Mouse (Mus musculus) heart, postnatal 0 days (tissue): ENCODE results near the gene Abcf3. TPM values are rescaled to one million over a fixed set of nuclear protein-coding genes. Genes with fewer than 3 reads are reported as not detected.

Experiments
- ATAC-seq: fragments of 200-750 bp; cut with Nextera tagmentation; 2 replicates; pipeline ENCODE4 v1.8.0; 2017; ENCODE audit warnings: low read depth, moderate number of reproducible peaks, moderate library complexity; ENCODE audit not compliant: insufficient read depth
- DNase-seq: peaks from one replicate; pipeline ENCODE4 v3.0.0-alpha.2; 2016; ENCODE audit warnings: low spot score
- H3K27ac ChIP-seq: fragments of 300-500 bp; sonication (generic); 2 replicates; pipeline ENCODE4 v1.5.1; 2014; ENCODE audit warnings: low read depth, mild to moderate bottlenecking
- H3K27me3 ChIP-seq: fragments of 300-500 bp; sonication (generic); 2 replicates; pipeline ENCODE4 v1.6.1; 2014; ENCODE audit warnings: low read length, mixed read lengths; ENCODE audit not compliant: control insufficient read depth, insufficient read depth
- H3K36me3 ChIP-seq: fragments of 300-500 bp; sonication (generic); replicated peaks from 2 replicates; pipeline ENCODE4 v1.6.1; 2014; ENCODE audit warnings: low read length, mixed read lengths; ENCODE audit not compliant: control insufficient read depth, insufficient read depth
- H3K4me1 ChIP-seq: fragments of 300-500 bp; sonication (generic); 2 replicates; pipeline ENCODE4 v1.6.1; 2014; ENCODE audit warnings: antibody characterized with exemption; ENCODE audit not compliant: control insufficient read depth, insufficient read depth
- H3K4me2 ChIP-seq: fragments of 300-500 bp; sonication (generic); 2 replicates; pipeline ENCODE4 v1.6.1; 2014; ENCODE audit warnings: low read depth, mild to moderate bottlenecking, low read length, moderate library complexity
- H3K4me3 ChIP-seq: fragments of 300-500 bp; sonication (generic); 2 replicates; pipeline ENCODE4 v1.5.1; 2014; ENCODE audit warnings: low read depth, low read length
- H3K9ac ChIP-seq: fragments of 300-500 bp; sonication (generic); replicated peaks from 2 replicates; pipeline ENCODE4 v1.6.1; 2014; ENCODE audit warnings: low read depth, low read length, mixed read lengths
- H3K9me3 ChIP-seq: fragments of 300-500 bp; sonication (generic); replicated peaks from 2 replicates; pipeline ENCODE4 v1.6.1; 2016; ENCODE audit warnings: low read length; ENCODE audit not compliant: control insufficient read depth
- CTCF ChIP-seq: IDR thresholded peaks from 2 replicates; pipeline ENCODE4 v1.5.1; 2016; ENCODE audit warnings: antibody characterized with exemption, control low read depth, low read depth
- EP300 ChIP-seq: IDR thresholded peaks from 2 replicates; pipeline ENCODE4 v1.6.1; 2016; ENCODE audit warnings: antibody characterized with exemption, low read depth
- WGBS: fragments of 180-500 bp; shearing (Covaris S2); extraction: QIAGEN DNeasy Blood & Tissue Kit; methylation state at CpG from one replicate; pipeline ENCODE4 v1.1.7; 2014; 5-methylcytosine and 5-hydroxymethylcytosine counted together
- polyA plus RNA-seq: library from polyadenylated mRNA; unstranded; fragments of >200 nt; fragmentation: Nextera tagmentation; extraction: Ambion mirVana; gene quantifications from 2 replicates; pipeline ENCODE4 v1.2.1, GENCODE M21; 2015
- total RNA-seq: library from RNA; depleted of rRNA; stranded (reverse); fragments of >200 nt; gene quantifications from 2 replicates; pipeline ENCODE4 v1.2.3, GENCODE M21; 2014; ENCODE audit warnings: low replicate concordance

Abcf3 gene
- total and polyA plus RNA-seq, 2 experiments from 2014 or later = 42.2 to 47.1 TPM

DNA sequence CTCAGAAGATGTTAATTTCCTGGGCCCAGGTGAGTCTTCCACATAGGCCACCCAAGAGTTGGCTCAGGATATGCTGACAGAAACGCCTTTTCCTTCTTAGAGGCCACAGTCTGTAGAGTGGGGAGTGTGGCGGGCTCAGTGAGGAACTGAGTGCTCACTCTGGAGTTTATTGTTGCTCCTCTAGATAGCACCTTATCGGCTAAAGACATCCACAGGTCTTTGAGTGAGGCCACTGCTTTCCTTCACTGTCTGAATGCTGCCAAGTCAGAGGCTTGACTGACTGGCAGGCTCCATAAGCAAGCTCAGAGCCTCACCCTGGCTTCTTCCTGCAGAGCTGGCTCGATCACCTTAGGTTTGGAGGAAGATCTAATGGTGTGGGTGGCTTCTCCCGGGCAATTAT, 19.6 kb upstream of the Abcf3 start:
- Histone ChIP-seq H3K27me3 (no peaks in the 10 kb centered on the region), H3K4me3 (no peak overlapping the region), H3K4me1 (no peaks in the 10 kb centered on the region), H3K9ac (no peak overlapping the region), H3K4me2 (no peak overlapping the region), H3K9me3 (no peaks in the 10 kb centered on the region), H3K27ac (no peak overlapping the region), H3K36me3 (peaks cover 94% of the 10 kb centered on the region)
- no peak for DNase-seq
- ATAC-seq = no peak
- no peak for TF ChIP-seq EP300
- TF ChIP-seq CTCF = no peak
- 85% methylated on average over 5 of the region's 5 CpGs for WGBS

GRCm38 (mm10) chr16:20529375-20529774, 19.0 kb upstream of the Abcf3 start:
- 50% methylated on average over 1 of the region's 1 CpGs for WGBS
- H3K27me3 ChIP-seq = no peaks in the 10 kb centered on the region
- peaks cover 88% of the 10 kb centered on the region for H3K36me3 ChIP-seq
- no peak overlapping the region for H3K9ac ChIP-seq
- no peak overlapping the region for H3K27ac ChIP-seq
- TF ChIP-seq EP300 = no peak
- TF ChIP-seq CTCF = no peak
- DNase-seq (no peak), ATAC-seq (no peak)
- H3K9me3 ChIP-seq = no peaks in the 10 kb centered on the region
- H3K4me1 ChIP-seq = no peaks in the 10 kb centered on the region
- no peak overlapping the region for H3K4me2 ChIP-seq
- no peak overlapping the region for H3K4me3 ChIP-seq

DNA sequence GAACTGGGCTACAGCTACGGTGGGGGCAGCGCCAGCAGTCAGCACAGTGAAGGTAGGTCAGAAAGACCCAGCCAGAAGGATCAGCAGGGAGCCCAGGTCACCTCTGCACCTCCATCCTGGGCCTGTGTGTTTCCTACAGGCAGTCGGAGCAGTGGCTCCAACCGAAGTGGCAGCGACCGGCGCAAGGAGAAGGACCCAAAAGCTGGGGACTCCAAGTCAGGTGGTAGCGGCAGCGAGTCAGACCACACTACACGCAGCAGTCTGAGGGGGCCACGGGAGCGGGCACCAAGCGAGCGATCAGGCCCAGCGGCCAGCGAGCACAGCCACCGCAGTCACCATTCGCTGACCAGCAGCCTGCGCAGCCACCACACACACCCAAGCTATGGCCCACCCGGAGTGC, 17.4 kb upstream of the Abcf3 start:
- H3K27ac ChIP-seq = no peak overlapping the region
- H3K9ac ChIP-seq = no peak overlapping the region
- no peaks in the 10 kb centered on the region for H3K27me3 ChIP-seq
- ATAC-seq (no peak), DNase-seq (no peak)
- no peak overlapping the region for H3K4me3 ChIP-seq
- 93% methylated on average over 20 of the region's 20 CpGs for WGBS
- no peak overlapping the region for H3K4me2 ChIP-seq
- no peaks in the 10 kb centered on the region for H3K9me3 ChIP-seq
- TF ChIP-seq EP300 (no peak), CTCF (no peak)
- H3K36me3 ChIP-seq = peaks cover 73% of the 10 kb centered on the region
- H3K4me1 ChIP-seq = peaks cover 1% of the 10 kb centered on the region; the same call in 1 of the 2 replicates

GRCm38 (mm10) chr16:20534617-20535295, 13.6 kb upstream of the Abcf3 start:
- Histone ChIP-seq H3K27me3 (no peaks in the 10 kb centered on the region), H3K4me1 (peaks cover 21% of the 10 kb centered on the region), H3K4me3 (no peak overlapping the region), H3K9me3 (no peaks in the 10 kb centered on the region), H3K36me3 (peaks cover 53% of the 10 kb centered on the region), H3K4me2 (0 out of 2 replicates have a peak overlapping the region, but pooled peaks have one; percentile 25), H3K9ac (no peak overlapping the region), H3K27ac (no peak overlapping the region)
- 41% methylated on average over 10 of the region's 10 CpGs for WGBS
- no peak for DNase-seq
- ATAC-seq = no peak
- TF ChIP-seq EP300 = no peak

GRCm38 (mm10) chr16:20535296-20536080, 12.9 kb upstream of the Abcf3 start, which contains the start of gene Ap2m1:
Ap2m1 (plus strand) TSS chr16:20535478.
- Histone ChIP-seq H3K27me3 (no peaks in the 10 kb centered on the region), H3K9me3 (no peaks in the 10 kb centered on the region), H3K4me2 (peak within 1 kb of the TSS; percentile 80), H3K9ac (peak within 1 kb of the TSS; percentile 92), H3K27ac (peak within 1 kb of the TSS; percentile 93), H3K36me3 (peaks cover 53% of the 10 kb centered on the region), H3K4me1 (peaks cover 21% of the 10 kb centered on the region), H3K4me3 (peak within 1 kb of the TSS; percentile 96)
- peak; percentile 99 for DNase-seq
- peak; percentile 96 for ATAC-seq
- TF ChIP-seq EP300 = no peak
- no peak for TF ChIP-seq CTCF
- WGBS = under 1% methylated on average over 51 of the region's 52 CpGs
